Mouse (Mus musculus) hindbrain, embryonic 12.5 days (tissue): ENCODE data around the gene Cse1l. TPM values are rescaled to one million over a fixed set of nuclear protein-coding genes. Genes with fewer than 3 reads are reported as not detected.

Source experiments
- ATAC-seq: fragments of 200-750 bp; cut with Nextera tagmentation; 2 replicates; pipeline ENCODE4 v1.8.0; 2017; ENCODE audit warnings: moderate TSS enrichment; ENCODE audit not compliant: low FRiP score
- H3K27ac ChIP-seq: fragments of 300-500 bp; sonication (generic); 2 replicates; pipeline ENCODE4 v1.5.1; 2016; ENCODE audit warnings: mild to moderate bottlenecking
- H3K27me3 ChIP-seq: fragments of 300-500 bp; sonication (generic); 2 replicates; pipeline ENCODE4 v1.6.1; 2016; ENCODE audit warnings: mild to moderate bottlenecking
- H3K36me3 ChIP-seq: fragments of 300-500 bp; sonication (generic); 2 replicates; pipeline ENCODE4 v1.6.1; 2016; ENCODE audit warnings: mild to moderate bottlenecking
- H3K4me1 ChIP-seq: fragments of 300-500 bp; sonication (generic); 2 replicates; pipeline ENCODE4 v1.6.1; 2016
- H3K4me2 ChIP-seq: fragments of 300-500 bp; sonication (generic); replicated peaks from 2 replicates; pipeline ENCODE4 v1.6.1; 2016; ENCODE audit warnings: mild to moderate bottlenecking
- H3K4me3 ChIP-seq: fragments of 300-500 bp; sonication (generic); 2 replicates; pipeline ENCODE4 v1.5.1; 2016; ENCODE audit warnings: mild to moderate bottlenecking
- H3K9ac ChIP-seq: fragments of 300-500 bp; sonication (generic); 2 replicates; pipeline ENCODE4 v1.6.1; 2016; ENCODE audit warnings: mild to moderate bottlenecking, moderate library complexity
- H3K9me3 ChIP-seq: fragments of 300-500 bp; sonication (generic); replicated peaks from 2 replicates; pipeline ENCODE4 v1.6.1; 2016; ENCODE audit warnings: mild to moderate bottlenecking
- WGBS: fragments of 180-500 bp; shearing (Covaris S2); methylation state at CpG from one replicate; pipeline ENCODE4 v1.1.7; 2016; 5-methylcytosine and 5-hydroxymethylcytosine counted together
- polyA plus RNA-seq: library from polyadenylated mRNA; unstranded; fragments of >200 nt; fragmentation: Nextera tagmentation; extraction: Ambion mirVana; gene quantifications from 2 replicates; pipeline ENCODE4 v1.2.1, GENCODE M21; 2016

Gene Cse1l
- polyA plus RNA-seq, result 133 and 136 TPM in 2 replicates

DNA sequence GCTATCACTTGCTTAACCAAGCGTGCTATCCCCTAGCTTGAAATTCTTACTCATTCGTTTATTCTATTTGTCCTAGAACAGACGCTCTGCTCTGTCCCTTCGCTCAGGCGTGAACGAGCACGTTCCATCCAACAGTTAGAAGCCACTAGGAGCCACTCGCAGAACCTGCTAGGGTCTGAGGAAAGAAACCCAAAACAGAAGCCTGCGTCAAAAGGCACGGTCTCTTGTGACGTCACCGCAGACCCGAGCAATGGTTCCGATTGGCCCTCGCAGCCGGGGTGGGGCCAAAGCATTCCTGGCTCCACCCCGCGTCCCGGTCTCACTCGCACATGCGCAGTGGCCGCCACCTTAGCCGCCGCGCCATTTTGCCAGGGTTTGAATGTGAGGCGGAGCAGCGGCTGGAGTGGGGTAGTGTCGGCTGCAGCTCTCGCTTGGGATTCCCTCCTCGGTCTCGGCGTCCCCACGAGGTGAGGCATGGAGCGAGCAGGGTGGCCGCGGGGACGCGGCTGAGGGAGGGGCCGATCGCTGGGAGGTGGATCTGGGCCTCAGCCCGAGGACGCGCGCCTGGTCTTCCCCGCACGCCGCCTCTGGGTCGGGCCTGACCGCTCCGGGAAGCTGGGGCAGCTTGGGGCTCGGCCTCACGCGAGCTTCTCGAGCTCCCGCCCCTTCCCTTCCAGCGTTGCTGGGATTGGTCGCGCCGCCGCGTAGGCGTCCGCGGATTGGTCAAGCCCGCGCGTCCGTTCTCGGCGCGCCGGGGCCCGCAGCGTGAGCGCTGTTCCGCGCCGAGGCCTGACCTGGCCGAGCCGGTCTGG is at the start of gene Cse1l:
Gene Cse1l, plus strand, starts transcription at position 330 of the 812 bp plus-strand sequence.
- no peaks in the 10 kb centered on the region for H3K27me3 ChIP-seq
- WGBS, result under 1% methylated on average over 80 of the region's 80 CpGs
- H3K27ac ChIP-seq, result peak within 1 kb of the TSS; percentile 98
- H3K9ac ChIP-seq, result peak within 1 kb of the TSS; percentile 85
- H3K4me1 ChIP-seq, result peaks cover 12% of the 10 kb centered on the region
- ATAC-seq, result peak; percentile 97
- 0 out of 2 replicates have a peak, but pooled peaks cover 6% of the 10 kb centered on the region for H3K36me3 ChIP-seq
- no peaks in the 10 kb centered on the region for H3K9me3 ChIP-seq
- H3K4me3 ChIP-seq, result peak within 1 kb of the TSS; percentile 90
- peak within 1 kb of the TSS; percentile 84 for H3K4me2 ChIP-seq

DNA sequence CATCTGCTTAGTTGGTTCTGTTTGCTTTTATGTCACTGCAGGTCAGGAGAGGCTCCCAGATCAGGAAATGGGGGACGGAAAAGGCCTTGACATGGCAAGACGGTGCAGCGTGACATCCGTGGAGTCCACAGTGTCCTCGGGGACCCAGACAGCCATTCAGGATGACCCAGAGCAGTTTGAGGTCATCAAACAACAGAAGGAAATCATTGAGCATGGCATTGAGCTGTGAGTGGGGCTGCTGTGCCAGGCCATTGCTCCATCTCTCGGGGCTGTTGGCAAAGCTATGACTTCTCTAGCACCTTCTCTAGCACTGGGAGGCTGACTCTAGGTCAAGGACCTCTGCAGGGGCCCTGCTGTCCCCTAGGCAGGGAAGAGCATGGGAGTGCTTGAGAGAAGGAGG is 49.5 kb upstream of the Cse1l start:
- 73% methylated on average over 6 of the region's 6 CpGs for whole genome bisulfite sequencing

DNA sequence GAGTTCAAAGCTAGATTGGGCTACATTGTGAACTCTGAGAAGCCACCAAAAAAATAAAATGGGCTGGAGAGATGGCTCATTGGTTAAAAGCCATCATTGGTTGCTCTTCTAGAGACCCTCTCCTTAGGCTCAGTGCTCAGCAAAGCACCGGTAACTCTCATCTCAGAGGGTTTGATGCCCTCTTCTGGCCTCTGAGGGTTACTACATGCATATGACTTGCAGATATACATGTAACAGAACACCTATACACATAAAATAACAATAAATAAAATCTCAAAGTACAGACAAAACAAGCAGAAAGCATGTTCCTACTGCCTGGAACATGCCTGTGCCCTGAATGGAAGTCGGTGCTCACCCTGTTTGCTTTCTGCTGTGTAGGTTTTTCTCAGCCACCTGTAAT is 48.7 kb upstream of the Cse1l start:
- Histone ChIP-seq H3K27ac (no peak overlapping the region), H3K4me3 (no peak overlapping the region), H3K9ac (no peak overlapping the region), H3K9me3 (peaks cover 3% of the 10 kb centered on the region), H3K36me3 (peaks cover 71% of the 10 kb centered on the region), H3K27me3 (no peaks in the 10 kb centered on the region), H3K4me2 (no peak overlapping the region), H3K4me1 (no peaks in the 10 kb centered on the region)
- ATAC-seq, result no peak
- 91% methylated on average over 2 of the region's 2 CpGs for WGBS

More for the DNA sequence above, 49.5 kb upstream of the Cse1l start:
- no peak overlapping the region for H3K4me3 ChIP-seq
- no peak overlapping the region for H3K4me2 ChIP-seq
- ATAC-seq, result no peak
- H3K9ac ChIP-seq, result no peak overlapping the region
- H3K36me3 ChIP-seq, result peaks cover 71% of the 10 kb centered on the region
- peaks cover 6% of the 10 kb centered on the region for H3K9me3 ChIP-seq
- H3K27ac ChIP-seq, result no peak overlapping the region
- H3K4me1 ChIP-seq, result no peaks in the 10 kb centered on the region
- no peaks in the 10 kb centered on the region for H3K27me3 ChIP-seq

DNA sequence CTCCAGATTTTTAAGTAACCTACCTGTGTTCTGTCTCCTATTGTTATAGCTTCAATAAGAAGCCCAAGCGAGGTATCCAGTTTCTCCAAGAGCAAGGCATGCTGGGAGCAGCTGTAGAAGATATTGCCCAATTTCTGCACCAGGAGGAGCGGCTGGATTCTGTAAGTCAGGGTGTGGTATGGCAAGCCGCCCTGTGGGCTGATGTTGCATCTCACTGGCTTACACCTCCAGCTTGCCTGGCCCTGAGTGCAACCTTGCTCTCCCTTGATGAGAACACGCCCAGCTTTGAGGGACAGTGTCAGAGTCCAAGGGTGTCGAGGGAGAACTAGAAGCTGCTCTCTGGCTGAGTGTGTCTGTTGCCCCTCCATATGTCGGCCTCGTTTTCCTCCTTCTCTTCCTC is 46.6 kb upstream of the Cse1l start:
- H3K9ac ChIP-seq, result no peak overlapping the region
- 88% methylated on average over 7 of the region's 7 CpGs for WGBS
- H3K27ac ChIP-seq, result no peak overlapping the region
- ATAC-seq, result no peak
- H3K4me2 ChIP-seq, result no peak overlapping the region
- H3K4me1 ChIP-seq, result no peaks in the 10 kb centered on the region
- peaks cover 70% of the 10 kb centered on the region for H3K36me3 ChIP-seq
- no peaks in the 10 kb centered on the region for H3K27me3 ChIP-seq
- H3K4me3 ChIP-seq, result no peak overlapping the region
- no peaks in the 10 kb centered on the region for H3K9me3 ChIP-seq

DNA sequence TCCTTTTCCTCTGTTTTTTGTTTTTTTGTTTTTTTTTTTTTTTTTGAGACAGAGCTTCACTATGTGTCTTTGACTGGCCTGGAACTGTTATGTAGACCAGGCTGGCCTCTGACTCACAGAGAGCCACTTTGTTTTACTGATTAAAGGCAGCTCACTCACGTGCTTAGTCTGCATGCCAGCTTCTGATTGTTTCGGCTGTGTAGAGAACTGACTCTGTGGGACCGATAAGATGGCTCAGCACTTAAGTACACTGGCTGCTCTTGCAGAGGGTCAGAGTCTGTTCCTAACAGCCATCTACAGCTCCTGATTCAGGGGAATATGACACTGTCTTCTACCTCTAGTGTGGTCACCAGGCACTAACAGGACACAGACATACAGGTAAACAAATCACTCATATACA is 43.3 kb upstream of the Cse1l start:
- Histone ChIP-seq H3K9ac (no peak overlapping the region), H3K27ac (no peak overlapping the region), H3K4me1 (no peaks in the 10 kb centered on the region), H3K36me3 (peaks cover 80% of the 10 kb centered on the region), H3K27me3 (no peaks in the 10 kb centered on the region), H3K4me3 (no peak overlapping the region), H3K9me3 (no peaks in the 10 kb centered on the region), H3K4me2 (no peak overlapping the region)
- no peak for ATAC-seq
- 71% methylated on average over 3 of the region's 3 CpGs for WGBS

DNA sequence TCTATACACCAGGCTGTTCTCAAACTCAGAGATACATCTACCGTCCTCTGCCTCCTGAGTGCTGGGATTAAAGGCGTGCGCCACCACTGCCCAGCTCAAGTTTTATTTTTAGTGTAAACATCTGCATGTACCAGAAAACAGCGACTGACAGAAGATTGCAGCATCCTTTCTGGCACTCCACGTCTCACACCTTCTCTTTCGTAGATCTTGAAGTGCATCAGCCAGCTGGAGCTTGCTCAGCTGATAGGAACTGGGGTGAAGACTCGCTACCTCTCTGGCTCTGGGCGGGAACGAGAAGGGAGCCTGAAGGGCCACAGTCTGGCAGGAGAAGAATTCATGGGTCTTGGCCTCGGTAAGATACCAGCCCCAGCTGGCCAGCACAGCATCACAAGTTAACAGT is 40.4 kb upstream of the Cse1l start:
- Histone ChIP-seq H3K27me3 (no peaks in the 10 kb centered on the region), H3K9ac (no peak overlapping the region), H3K4me2 (no peak overlapping the region), H3K4me3 (no peak overlapping the region), H3K4me1 (no peaks in the 10 kb centered on the region), H3K9me3 (no peaks in the 10 kb centered on the region), H3K36me3 (peaks cover 79% of the 10 kb centered on the region), H3K27ac (no peak overlapping the region)
- 86% methylated on average over 10 of the region's 10 CpGs for WGBS
- ATAC-seq, result no peak

DNA sequence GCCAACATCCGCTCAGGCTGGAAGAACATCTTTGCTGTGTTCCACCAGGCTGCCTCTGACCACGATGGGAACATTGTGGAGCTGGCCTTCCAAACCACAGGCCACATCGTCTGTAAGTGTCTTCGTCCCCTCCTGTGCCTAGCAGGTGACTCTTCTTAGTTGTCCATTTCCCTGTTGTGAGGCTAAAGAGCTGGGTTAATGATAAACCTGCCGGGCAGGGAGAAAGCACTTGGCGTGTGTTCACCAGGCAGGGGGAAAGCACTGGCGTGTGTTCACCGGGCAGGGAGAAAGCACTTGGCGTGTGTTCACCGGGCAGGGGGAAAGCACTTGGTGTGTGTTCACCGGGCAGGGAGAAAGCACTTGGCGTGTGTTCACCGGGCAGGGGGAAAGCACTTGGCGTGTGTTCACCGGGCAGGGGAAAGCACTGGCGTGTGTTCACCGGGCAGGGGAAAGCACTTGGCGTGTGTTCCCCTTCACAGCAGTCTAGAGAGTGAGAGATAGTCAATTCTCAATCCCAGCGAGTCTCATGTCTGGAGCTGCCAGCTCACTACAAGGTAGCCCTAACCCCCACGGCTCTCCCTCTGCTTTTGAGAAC is 35.5 kb upstream of the Cse1l start:
- WGBS, result 85% methylated on average over 20 of the region's 20 CpGs
- ATAC-seq, result no peak
- no peak overlapping the region for H3K9ac ChIP-seq
- peaks cover 81% of the 10 kb centered on the region for H3K36me3 ChIP-seq
- H3K27me3 ChIP-seq, result no peaks in the 10 kb centered on the region
- H3K9me3 ChIP-seq, result no peaks in the 10 kb centered on the region
- H3K4me1 ChIP-seq, result no peaks in the 10 kb centered on the region
- no peak overlapping the region for H3K27ac ChIP-seq
- no peak overlapping the region for H3K4me3 ChIP-seq
- no peak overlapping the region for H3K4me2 ChIP-seq

DNA sequence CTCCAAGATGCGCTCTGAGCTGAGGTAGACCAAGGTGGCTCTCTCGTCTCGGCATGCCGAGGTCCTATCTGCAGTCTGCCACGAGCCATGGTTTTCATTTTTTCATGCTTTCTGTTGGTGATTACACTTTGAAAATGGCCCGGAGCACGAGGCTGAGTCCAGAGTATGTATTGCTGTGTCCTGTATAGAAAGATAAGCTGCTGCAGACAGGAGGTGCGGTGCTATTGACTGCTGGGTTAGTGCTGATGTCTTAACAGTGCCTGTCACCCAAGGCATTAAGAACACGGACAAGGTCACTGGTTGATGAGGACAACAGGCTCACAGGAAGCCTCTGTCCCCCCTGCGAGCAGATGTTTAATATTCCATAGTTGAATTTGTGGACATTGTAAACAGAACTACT is 34.9 kb upstream of the Cse1l start:
- Histone ChIP-seq H3K9ac (no peak overlapping the region), H3K27me3 (no peaks in the 10 kb centered on the region), H3K4me1 (no peaks in the 10 kb centered on the region), H3K36me3 (peaks cover 77% of the 10 kb centered on the region), H3K4me3 (no peak overlapping the region), H3K9me3 (no peaks in the 10 kb centered on the region), H3K27ac (no peak overlapping the region), H3K4me2 (no peak overlapping the region)
- 90% methylated on average over 10 of the region's 10 CpGs for WGBS
- no peak for ATAC-seq

DNA sequence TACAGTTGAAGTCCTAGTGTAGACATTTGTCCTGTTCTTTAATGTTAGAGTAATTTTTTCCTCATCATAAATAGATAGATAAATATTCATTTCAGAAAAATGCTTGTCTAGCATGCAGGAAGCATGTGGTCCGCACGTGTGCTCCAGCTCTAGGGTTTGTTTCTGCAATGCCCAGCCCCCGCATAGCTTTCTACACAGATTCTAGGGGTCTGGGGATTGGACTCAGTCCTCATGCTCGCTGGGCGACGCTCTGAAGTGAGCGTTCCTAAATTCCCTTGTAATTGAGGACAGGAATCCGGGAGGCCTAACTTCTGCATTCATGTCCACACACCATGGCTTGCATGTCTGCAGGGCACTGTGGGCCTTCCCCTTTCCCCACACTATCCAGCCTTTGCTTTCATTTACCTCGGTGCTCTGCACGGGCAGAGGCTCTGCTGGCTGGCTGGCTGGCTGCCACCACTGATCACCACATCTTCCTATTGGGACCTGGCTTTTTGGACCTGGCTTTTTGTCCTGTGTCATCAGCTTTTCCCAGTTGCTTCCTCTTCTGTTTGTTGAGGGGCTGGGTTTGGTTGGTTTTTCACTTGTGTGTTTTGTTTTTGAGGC is 31.1 kb upstream of the Cse1l start:
- H3K36me3 ChIP-seq, result peaks cover 59% of the 10 kb centered on the region
- ATAC-seq, result no peak

DNA sequence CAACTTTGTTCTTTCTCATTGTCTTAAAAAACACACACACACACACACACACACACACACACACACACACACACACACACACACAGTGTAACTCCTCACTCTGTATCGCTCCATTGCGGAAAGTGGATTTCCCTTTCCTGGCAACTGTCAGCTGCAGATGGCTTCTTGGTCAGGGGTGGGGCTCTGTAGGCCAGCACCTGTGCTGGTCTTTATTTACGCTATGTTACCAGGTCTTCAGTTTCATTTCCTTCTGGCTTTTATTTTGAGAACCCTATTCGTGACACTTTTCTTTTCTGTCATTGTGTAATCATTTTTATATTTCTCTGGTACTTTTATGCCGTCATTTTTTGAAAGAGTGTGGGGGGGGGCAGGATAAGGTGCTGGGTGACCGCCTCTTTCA is 30.3 kb upstream of the Cse1l start:
- Histone ChIP-seq H3K4me2 (no peak overlapping the region), H3K4me1 (no peaks in the 10 kb centered on the region), H3K27ac (no peak overlapping the region), H3K9ac (no peak overlapping the region), H3K36me3 (peaks cover 54% of the 10 kb centered on the region), H3K4me3 (no peak overlapping the region), H3K27me3 (no peaks in the 10 kb centered on the region), H3K9me3 (no peaks in the 10 kb centered on the region)
- 93% methylated on average over 6 of the region's 6 CpGs for WGBS
- no peak for ATAC-seq

More for the DNA sequence above, 31.1 kb upstream of the Cse1l start:
- Histone ChIP-seq H3K4me1 (no peaks in the 10 kb centered on the region), H3K9ac (no peak overlapping the region), H3K9me3 (no peaks in the 10 kb centered on the region), H3K4me2 (no peak overlapping the region), H3K27ac (no peak overlapping the region), H3K27me3 (no peaks in the 10 kb centered on the region), H3K4me3 (no peak overlapping the region)
- 73% methylated on average over 10 of the region's 10 CpGs for WGBS

DNA sequence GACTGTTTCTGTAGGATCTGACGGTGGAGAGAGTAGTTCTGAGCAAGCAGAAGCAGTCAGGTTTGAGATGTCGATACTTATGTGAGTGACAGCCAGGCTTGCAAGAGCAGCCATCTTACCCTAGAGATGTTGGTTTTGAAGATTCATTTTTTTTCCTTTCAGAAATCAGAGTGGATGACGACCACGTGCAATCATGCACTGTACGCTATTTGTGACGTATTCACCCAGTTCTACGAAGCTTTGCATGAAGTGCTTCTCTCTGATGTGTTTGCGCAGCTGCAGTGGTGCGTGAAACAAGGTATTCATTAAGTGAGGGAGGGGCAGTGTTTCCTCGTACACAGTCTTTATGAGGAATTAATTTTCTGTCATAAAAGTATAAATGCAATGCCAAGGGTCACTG is 29.5 kb upstream of the Cse1l start:
- H3K4me3 ChIP-seq, result no peak overlapping the region
- no peaks in the 10 kb centered on the region for H3K9me3 ChIP-seq
- H3K9ac ChIP-seq, result no peak overlapping the region
- no peaks in the 10 kb centered on the region for H3K27me3 ChIP-seq
- ATAC-seq, result no peak
- H3K27ac ChIP-seq, result no peak overlapping the region
- WGBS, result 90% methylated on average over 10 of the region's 10 CpGs
- peaks cover 50% of the 10 kb centered on the region for H3K36me3 ChIP-seq
- no peaks in the 10 kb centered on the region for H3K4me1 ChIP-seq
- H3K4me2 ChIP-seq, result no peak overlapping the region

DNA sequence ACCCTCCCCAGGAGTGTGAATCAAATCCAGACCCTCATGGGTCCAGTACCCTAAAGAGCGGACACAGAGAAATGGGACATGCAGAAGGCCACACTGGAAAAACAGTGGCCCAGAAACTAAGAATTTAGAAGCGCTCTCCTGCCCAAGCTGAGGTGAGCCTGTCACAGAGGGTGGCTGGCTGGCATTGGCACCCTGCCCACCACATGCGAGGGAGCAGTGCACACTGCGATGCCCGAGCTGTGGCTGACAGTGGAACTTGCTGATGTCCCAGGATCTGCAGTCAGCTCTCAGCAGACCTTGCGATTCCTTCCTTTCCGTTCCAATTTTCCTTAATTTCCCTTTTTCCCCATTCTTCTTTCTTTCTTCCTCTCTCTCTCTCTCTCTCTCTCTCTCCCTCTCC is 20.8 kb upstream of the Cse1l start:
- WGBS, result 87% methylated on average over 7 of the region's 7 CpGs
- H3K9ac ChIP-seq, result no peak overlapping the region
- H3K27me3 ChIP-seq, result no peaks in the 10 kb centered on the region

More for the DNA sequence above, 20.8 kb upstream of the Cse1l start:
- Histone ChIP-seq H3K27ac (no peak overlapping the region), H3K4me3 (no peak overlapping the region), H3K9me3 (no peaks in the 10 kb centered on the region), H3K4me1 (no peaks in the 10 kb centered on the region), H3K4me2 (no peak overlapping the region), H3K36me3 (peaks cover 23% of the 10 kb centered on the region; the same call in 1 of the 2 replicates)
- ATAC-seq, result no peak
